Mouse (Mus musculus) 3134 (cell line): ENCODE measurements around the gene Gm28551.
"Not testable (repeated sequence)": the region's sequence is repeated elsewhere in the genome, so short reads cannot be mapped to it uniquely, and the experiment has no call there.

Experiments used
- DNase-seq: peaks from one replicate; pipeline ENCODE4 v3.0.0-alpha.2; 2011; ENCODE audit warnings: low spot score; ENCODE audit not compliant: insufficient read length; ENCODE audit errors: extremely low read depth

Gene Gm28551

GRCm38 (mm10) chr1:53352327-53353261 lies at the start of gene Gm28551, which contains the start of the genes Asdurf and Asnsd1:
Gene Gm28551, minus strand, starts transcription at chr1:53352667.
Gene Asdurf, minus strand, starts transcription at chr1:53352619.
Gene Asnsd1, minus strand, starts transcription at chr1:53352752.
- peak; percentile 98 for DNase-seq

GRCm38 (mm10) chr1:53393936-53394760 lies 41.7 kb upstream of the Gm28551 start:
- not testable (repeated sequence) for DNase-seq

GRCm38 (mm10) chr1:53388762-53389161 lies 36.3 kb upstream of the Gm28551 start:
- no peak for DNase-seq

GRCm38 (mm10) chr1:53384085-53384688 lies 31.7 kb upstream of the Gm28551 start:
- no peak for DNase-seq

GRCm38 (mm10) chr1:53377731-53378130 lies 25.3 kb upstream of the Gm28551 start:
- no peak for DNase-seq

GRCm38 (mm10) chr1:53375965-53376364 lies 23.5 kb upstream of the Gm28551 start:
- not testable (repeated sequence) for DNase-seq

GRCm38 (mm10) chr1:53358988-53359387 lies 6.5 kb upstream of the Gm28551 start:
- no peak for DNase-seq

GRCm38 (mm10) chr1:53341071-53341470 lies 11.4 kb downstream of the Gm28551 start:
- no peak for DNase-seq

- DNase-seq = not testable (repeated sequence)
Measured at GRCm38 (mm10) chr1:53337403-53337802, 15.1 kb downstream of the Gm28551 start.

GRCm38 (mm10) chr1:53335465-53335864 lies 17.0 kb downstream of the Gm28551 start:
- DNase-seq = no peak

- DNase-seq = not testable (repeated sequence)
Measured at GRCm38 (mm10) chr1:53333527-53333926, 18.9 kb downstream of the Gm28551 start.

- no peak for DNase-seq
Measured at GRCm38 (mm10) chr1:53324827-53325494, 27.5 kb downstream of the Gm28551 start.

GRCm38 (mm10) chr1:53324277-53324676 lies 28.2 kb downstream of the Gm28551 start:
- DNase-seq = no peak

- DNase-seq = no peak
Measured at GRCm38 (mm10) chr1:53323254-53323653, 29.2 kb downstream of the Gm28551 start.

- no peak for DNase-seq
Measured at GRCm38 (mm10) chr1:53321662-53322344, 30.7 kb downstream of the Gm28551 start.

GRCm38 (mm10) chr1:53312989-53313967 lies 39.2 kb downstream of the Gm28551 start, which contains the start of gene Osgepl1:
Gene Osgepl1, plus strand, starts transcription at chr1:53313624.
- peak; percentile 89 for DNase-seq

- no peak for DNase-seq
Measured at GRCm38 (mm10) chr1:53300506-53300905, 52.0 kb downstream of the Gm28551 start.

- DNase-seq = peak; percentile 99
Measured at GRCm38 (mm10) chr1:53296581-53297383, 55.7 kb downstream of the Gm28551 start, which contains the start of the genes Pms1, Ormdl1 and Gm28778. Gene Pms1, minus strand, starts transcription at chr1:53297018. Gene Ormdl1, plus strand, starts transcription at chr1:53297095. Gene Gm28778, plus strand, starts transcription at chr1:53297111.
